Mouse (Mus musculus) midbrain, embryonic 10.5 days (tissue): ENCODE measurements around the gene Lin52. TPM values are rescaled to one million over a fixed set of nuclear protein-coding genes. Genes with fewer than 3 reads are reported as not detected.
"Not testable (repeated sequence)": the region's sequence is repeated elsewhere in the genome, so short reads cannot be mapped to it uniquely, and the experiment has no call there.

ENCODE experiments used
- DNase-seq: peaks from one replicate; pipeline ENCODE4 v3.0.0-alpha.2; 2017; ENCODE audit warnings: low spot score
- H3K27ac ChIP-seq: fragments of 300-500 bp; sonication (generic); replicated peaks from 2 replicates; pipeline ENCODE4 v1.5.1; 2016; ENCODE audit warnings: mild to moderate bottlenecking
- H3K27me3 ChIP-seq: fragments of 300-500 bp; sonication (generic); 2 replicates; pipeline ENCODE4 v1.6.1; 2016; ENCODE audit warnings: low read depth, mild to moderate bottlenecking; ENCODE audit not compliant: poor library complexity, severe bottlenecking
- H3K36me3 ChIP-seq: fragments of 300-500 bp; sonication (generic); 2 replicates; pipeline ENCODE4 v1.6.1; 2016; ENCODE audit warnings: mild to moderate bottlenecking, moderate library complexity
- H3K4me1 ChIP-seq: fragments of 300-500 bp; sonication (generic); 2 replicates; pipeline ENCODE4 v1.6.1; 2016
- H3K4me3 ChIP-seq: fragments of 300-500 bp; sonication (generic); 2 replicates; pipeline ENCODE4 v1.5.1; 2016; ENCODE audit warnings: mild to moderate bottlenecking, moderate library complexity
- H3K9me3 ChIP-seq: fragments of 300-500 bp; sonication (generic); replicated peaks from 2 replicates; pipeline ENCODE4 v1.6.1; 2016; ENCODE audit warnings: mild to moderate bottlenecking
- WGBS: fragments of 180-500 bp; shearing (Covaris S2); methylation state at CpG from one replicate; pipeline ENCODE4 v1.1.7; 2016; 5-methylcytosine and 5-hydroxymethylcytosine counted together
- polyA plus RNA-seq: library from polyadenylated mRNA; unstranded; fragments of >200 nt; fragmentation: Nextera tagmentation; extraction: Ambion mirVana; gene quantifications from 2 replicates; pipeline ENCODE4 v1.2.1, GENCODE M21; 2016

Gene Lin52
- polyA plus RNA-seq, 1 experiment from 2014 or later, result 31.4 TPM

GRCm38 (mm10) chr12:84524147-84525050 lies 73.2 kb downstream of the Lin52 start:
- Histone ChIP-seq H3K4me3 (no peak overlapping the region), H3K9me3 (no peaks in the 10 kb centered on the region), H3K4me1 (peaks cover 15% of the 10 kb centered on the region), H3K27ac (no peak overlapping the region), H3K36me3 (no peaks in the 10 kb centered on the region; the same call in 1 of the 2 replicates), H3K27me3 (no peaks in the 10 kb centered on the region; the same call in 1 of the 2 replicates)
- 69% methylated on average over 11 of the region's 11 CpGs for WGBS
- no peak for DNase-seq

GRCm38 (mm10) chr12:84525422-84525821 lies 74.2 kb downstream of the Lin52 start:
- Histone ChIP-seq H3K9me3 (no peaks in the 10 kb centered on the region), H3K27me3 (peaks cover 3% of the 10 kb centered on the region), H3K4me3 (no peak overlapping the region), H3K36me3 (peaks cover 3% of the 10 kb centered on the region), H3K27ac (no peak overlapping the region), H3K4me1 (peaks cover 15% of the 10 kb centered on the region)
- no peak for DNase-seq
- WGBS, result 91% methylated on average over 12 of the region's 12 CpGs

- Histone ChIP-seq H3K9me3 (no peaks in the 10 kb centered on the region), H3K4me1 (peaks cover 36% of the 10 kb centered on the region), H3K27me3 (peaks cover 11% of the 10 kb centered on the region), H3K36me3 (peaks cover 23% of the 10 kb centered on the region), H3K27ac (no peak overlapping the region), H3K4me3 (no peak overlapping the region)
- WGBS, result 88% methylated on average over 5 of the region's 5 CpGs
- DNase-seq, result no peak
Measured at GRCm38 (mm10) chr12:84530426-84530825, 79.2 kb downstream of the Lin52 start.

GRCm38 (mm10) chr12:84531906-84532829 lies 80.9 kb downstream of the Lin52 start:
- peak; percentile 38 for DNase-seq
- H3K27me3 ChIP-seq, result peaks cover 17% of the 10 kb centered on the region
- 37% methylated on average over 13 of the region's 13 CpGs for WGBS

GRCm38 (mm10) chr12:84532830-84533199 lies 81.6 kb downstream of the Lin52 start:
- Histone ChIP-seq H3K27ac (peak overlapping the region; percentile 72), H3K4me1 (peaks cover 34% of the 10 kb centered on the region), H3K4me3 (no peak overlapping the region), H3K27me3 (peaks cover 17% of the 10 kb centered on the region), H3K36me3 (peaks cover 23% of the 10 kb centered on the region), H3K9me3 (no peaks in the 10 kb centered on the region)
- DNase-seq, result no peak
- 67% methylated on average over 8 of the region's 8 CpGs for WGBS

More at GRCm38 (mm10) chr12:84531906-84532829, 80.9 kb downstream of the Lin52 start:
- no peak overlapping the region for H3K4me3 ChIP-seq
- peak overlapping the region; percentile 72 for H3K27ac ChIP-seq
- peaks cover 23% of the 10 kb centered on the region for H3K36me3 ChIP-seq
- H3K9me3 ChIP-seq, result no peaks in the 10 kb centered on the region
- H3K4me1 ChIP-seq, result peaks cover 34% of the 10 kb centered on the region

GRCm38 (mm10) chr12:84533706-84534486 lies 82.7 kb downstream of the Lin52 start:
- DNase-seq, result no peak
- Histone ChIP-seq H3K27me3 (peaks cover 17% of the 10 kb centered on the region), H3K27ac (no peak overlapping the region; the same call in 1 of the 2 replicates), H3K4me3 (no peak overlapping the region), H3K9me3 (no peaks in the 10 kb centered on the region), H3K4me1 (peaks cover 34% of the 10 kb centered on the region), H3K36me3 (peaks cover 23% of the 10 kb centered on the region)
- WGBS, result 74% methylated on average over 7 of the region's 7 CpGs

GRCm38 (mm10) chr12:84539537-84539936 lies 88.3 kb downstream of the Lin52 start:
- H3K36me3 ChIP-seq, H3K9me3 ChIP-seq, H3K4me3 ChIP-seq, H3K27ac ChIP-seq, H3K27me3 ChIP-seq, DNase-seq, H3K4me1 ChIP-seq: not testable (repeated sequence)
- WGBS, result 85% methylated on average over 3 of the region's 3 CpGs

GRCm38 (mm10) chr12:84541391-84541958 lies 90.3 kb downstream of the Lin52 start:
- WGBS, result 77% methylated on average over 11 of the region's 11 CpGs
- DNase-seq, result no peak
- Histone ChIP-seq H3K4me3 (no peak overlapping the region), H3K9me3 (no peaks in the 10 kb centered on the region), H3K27ac (no peak overlapping the region), H3K4me1 (peaks cover under 1% of the 10 kb centered on the region), H3K36me3 (no peaks in the 10 kb centered on the region), H3K27me3 (peaks cover 5% of the 10 kb centered on the region; the same call in 1 of the 2 replicates)

GRCm38 (mm10) chr12:84546028-84546427 lies 94.8 kb downstream of the Lin52 start:
- peaks cover 9% of the 10 kb centered on the region for H3K4me1 ChIP-seq
- no peaks in the 10 kb centered on the region for H3K9me3 ChIP-seq
- H3K36me3 ChIP-seq, result no peaks in the 10 kb centered on the region
- peaks cover 4% of the 10 kb centered on the region; the same call in 1 of the 2 replicates for H3K27me3 ChIP-seq
- no peak overlapping the region for H3K4me3 ChIP-seq
- 6% methylated on average over 12 of the region's 12 CpGs for WGBS
- H3K27ac ChIP-seq, result no peak overlapping the region
- peak; percentile 77 for DNase-seq

- Histone ChIP-seq H3K27ac (no peak overlapping the region), H3K9me3 (no peaks in the 10 kb centered on the region), H3K4me3 (no peak overlapping the region), H3K4me1 (peaks cover 9% of the 10 kb centered on the region), H3K27me3 (peaks cover 4% of the 10 kb centered on the region; the same call in 1 of the 2 replicates), H3K36me3 (no peaks in the 10 kb centered on the region)
- 58% methylated on average over 2 of the region's 2 CpGs for WGBS
- no peak for DNase-seq
Measured at GRCm38 (mm10) chr12:84546577-84547085, 95.4 kb downstream of the Lin52 start.

- H3K4me3 ChIP-seq, result no peak overlapping the region
- WGBS, result 65% methylated on average over 8 of the region's 8 CpGs
- H3K27ac ChIP-seq, result no peak overlapping the region
- H3K36me3 ChIP-seq, result no peaks in the 10 kb centered on the region
- H3K4me1 ChIP-seq, result peaks cover 9% of the 10 kb centered on the region
- H3K9me3 ChIP-seq, result no peaks in the 10 kb centered on the region
- no peak for DNase-seq
- H3K27me3 ChIP-seq, result peaks cover 9% of the 10 kb centered on the region; the same call in 1 of the 2 replicates
Measured at GRCm38 (mm10) chr12:84548251-84548650, 97.0 kb downstream of the Lin52 start.
